Mouse (Mus musculus): ENCODE measurements around the gene Jazf1. TPM values are rescaled to one million over a fixed set of nuclear protein-coding genes. Genes with fewer than 3 reads are reported as not detected.
A peak's percentile ranks its signal among the peaks of the same experiment; 100 is the strongest.

Jazf1 gene
- total and polyA plus RNA-seq, 2 experiments: 0.48 to 0.74 TPM

DNA sequence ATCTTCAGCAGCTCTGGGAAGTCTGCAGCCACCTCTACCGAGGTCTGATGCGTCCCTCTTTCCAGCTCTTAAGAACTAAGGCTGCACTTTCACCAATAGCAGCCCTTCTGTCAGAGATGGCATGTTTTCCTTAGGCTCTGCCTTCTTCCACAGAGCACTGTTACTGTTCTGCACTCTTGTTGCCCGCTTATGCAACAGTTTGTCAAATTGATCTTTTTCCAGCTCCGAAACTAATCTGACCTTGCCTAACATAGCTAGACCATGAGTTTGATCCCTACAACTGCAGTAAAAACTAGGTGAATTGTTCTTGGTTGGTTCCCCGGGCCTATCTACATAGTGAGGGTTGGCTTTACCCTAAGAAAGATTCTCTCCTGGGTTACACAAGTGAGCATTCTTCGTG, 3.3 kb upstream of the Jazf1 start:
- Histone ChIP-seq H3K4me3 (ENCODE audit: insufficient read depth, low read depth, low read length) (no peak overlapping the region), H3K79me2 (ENCODE audit: control insufficient read depth, insufficient read depth, low read length) (no peaks in the 10 kb centered on the region), H3K9ac (ENCODE audit: low read depth, low read length) (no peak overlapping the region), H3K27ac (replicated peaks; ENCODE audit: insufficient read depth, low read depth, low read length) (no peak overlapping the region), H3K4me1 (ENCODE audit: control insufficient read depth, insufficient read depth, low read length) (0 out of 2 replicates have a peak, but pooled peaks cover 3% of the 10 kb centered on the region), H3K27me3 (ENCODE audit: control insufficient read depth, insufficient read depth, low read length) (no peaks in the 10 kb centered on the region), H3K36me3 (ENCODE audit: control insufficient read depth, insufficient read depth, low read length) (no peaks in the 10 kb centered on the region)
- peak; percentile 57 for DNase-seq (ENCODE audit: extremely low read depth, low read depth, low spot score)
- no peak for TF ChIP-seq POLR2A (IDR thresholded peaks at IDR 0.05; ENCODE audit: extremely low read depth, insufficient read depth, low read length)
- TF ChIP-seq CTCF (IDR thresholded peaks at IDR 0.05; ENCODE audit: low read depth, low read length): no peak
- 39% methylated on average over 6 of the region's 6 CpGs for WGBS

DNA sequence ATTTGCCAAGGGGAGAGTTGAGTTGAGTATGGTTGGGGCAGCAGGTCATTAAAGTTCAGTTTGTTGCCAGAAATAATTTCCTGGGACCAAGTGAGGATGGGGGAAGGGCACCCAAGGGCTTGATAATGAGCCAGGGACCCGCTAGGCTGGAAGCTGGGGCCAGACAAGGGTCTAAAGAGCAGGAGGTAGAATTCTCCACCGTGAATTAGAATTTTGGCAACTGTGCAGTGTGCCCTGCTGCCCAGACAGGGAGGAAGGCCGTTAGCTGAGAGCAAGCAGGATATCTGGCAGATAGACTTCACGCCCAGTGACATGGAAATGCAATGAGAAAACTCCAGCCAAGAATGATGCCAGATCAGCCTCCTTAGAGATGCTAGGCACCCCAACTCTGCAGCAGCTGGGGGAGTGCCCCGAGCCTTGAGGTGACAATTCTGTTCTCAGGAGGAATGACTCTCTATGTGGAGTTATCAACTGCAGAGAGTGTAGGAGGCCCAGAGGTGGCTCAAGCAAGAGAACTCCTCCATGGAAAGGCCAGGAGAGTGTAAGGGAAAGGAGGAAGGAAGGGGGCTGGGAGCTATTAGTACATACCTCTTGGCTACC, 1.6 kb upstream of the Jazf1 start:
- H3K4me1 ChIP-seq (ENCODE audit: control insufficient read depth, insufficient read depth, low read length): 0 out of 2 replicates have a peak, but pooled peaks cover 3% of the 10 kb centered on the region
- H3K27ac ChIP-seq (replicated peaks; ENCODE audit: insufficient read depth, low read depth, low read length): no peak overlapping the region
- H3K27me3 ChIP-seq (ENCODE audit: control insufficient read depth, insufficient read depth, low read length): no peaks in the 10 kb centered on the region
- H3K36me3 ChIP-seq (ENCODE audit: control insufficient read depth, insufficient read depth, low read length): no peaks in the 10 kb centered on the region
- TF ChIP-seq POLR2A (IDR thresholded peaks at IDR 0.05; ENCODE audit: extremely low read depth, insufficient read depth, low read length) (no peak), CTCF (IDR thresholded peaks at IDR 0.05; ENCODE audit: low read depth, low read length) (no peak)
- no peak overlapping the region for H3K9ac ChIP-seq (ENCODE audit: low read depth, low read length)
- 28% methylated on average over 5 of the region's 5 CpGs for WGBS
- H3K4me3 ChIP-seq (ENCODE audit: insufficient read depth, low read depth, low read length): no peak overlapping the region
- no peaks in the 10 kb centered on the region for H3K79me2 ChIP-seq (ENCODE audit: control insufficient read depth, insufficient read depth, low read length)
- DNase-seq (ENCODE audit: extremely low read depth, low read depth, low spot score): no peak

DNA sequence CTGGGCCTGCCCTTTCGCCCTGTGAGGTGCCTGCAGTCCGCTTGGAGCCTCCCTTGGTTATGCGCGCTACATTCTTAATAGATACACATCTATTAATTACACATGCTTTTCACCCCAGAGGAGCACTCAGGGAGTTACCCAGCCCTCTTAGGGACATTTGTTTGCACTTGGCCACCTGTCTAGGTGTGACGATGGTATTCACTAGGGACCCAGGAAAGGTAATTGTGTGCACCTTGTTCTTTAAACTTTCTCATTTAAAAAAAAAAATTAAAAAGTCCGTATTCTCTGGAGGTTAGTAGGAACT, 396 bp upstream of the Jazf1 start:
- Histone ChIP-seq H3K4me1 (ENCODE audit: control insufficient read depth, insufficient read depth, low read length) (0 out of 2 replicates have a peak, but pooled peaks cover 3% of the 10 kb centered on the region), H3K9ac (ENCODE audit: low read depth, low read length) (peak overlapping the region; percentile 79; the same call in 1 of the 2 replicates), H3K27me3 (ENCODE audit: control insufficient read depth, insufficient read depth, low read length) (no peaks in the 10 kb centered on the region), H3K27ac (replicated peaks; ENCODE audit: insufficient read depth, low read depth, low read length) (no peak overlapping the region), H3K79me2 (ENCODE audit: control insufficient read depth, insufficient read depth, low read length) (no peaks in the 10 kb centered on the region), H3K36me3 (ENCODE audit: control insufficient read depth, insufficient read depth, low read length) (no peaks in the 10 kb centered on the region), H3K4me3 (ENCODE audit: insufficient read depth, low read depth, low read length) (peak overlapping the region; percentile 81)
- DNase-seq (ENCODE audit: extremely low read depth, low read depth, low spot score): peak; percentile 3
- TF ChIP-seq CTCF (IDR thresholded peaks at IDR 0.05; ENCODE audit: low read depth, low read length) (no peak), POLR2A (IDR thresholded peaks at IDR 0.05; ENCODE audit: extremely low read depth, insufficient read depth, low read length) (no peak)
- 13% methylated on average over 6 of the region's 6 CpGs for WGBS

DNA sequence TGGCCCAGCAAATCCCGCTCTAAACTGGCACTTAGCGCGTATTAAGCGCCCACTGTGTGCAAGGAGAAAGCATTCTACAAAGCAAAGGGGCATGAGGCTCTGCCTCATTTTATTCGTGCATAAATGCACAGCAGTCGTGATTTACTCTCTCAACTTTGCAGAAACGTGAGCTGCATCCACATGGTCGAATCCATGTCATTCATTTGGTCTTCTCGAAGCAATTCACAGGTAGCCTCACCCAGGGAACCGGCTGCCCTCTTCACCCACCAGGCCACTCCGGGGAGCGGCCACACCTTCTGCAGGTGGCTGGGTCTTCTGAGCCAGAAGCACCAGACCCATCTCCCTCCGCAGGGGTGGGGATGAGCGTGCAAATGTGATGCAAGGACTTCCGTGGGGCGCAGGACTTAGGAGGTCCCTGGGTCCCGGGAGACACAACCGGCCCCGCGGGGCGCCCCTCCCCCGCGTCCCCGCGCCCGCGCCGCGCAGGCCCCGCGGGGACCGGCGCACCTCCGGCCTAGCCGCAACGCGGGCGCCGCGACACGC, 914 bp downstream of the Jazf1 start:
- H3K36me3 ChIP-seq (ENCODE audit: control insufficient read depth, insufficient read depth, low read length): no peaks in the 10 kb centered on the region

DNA sequence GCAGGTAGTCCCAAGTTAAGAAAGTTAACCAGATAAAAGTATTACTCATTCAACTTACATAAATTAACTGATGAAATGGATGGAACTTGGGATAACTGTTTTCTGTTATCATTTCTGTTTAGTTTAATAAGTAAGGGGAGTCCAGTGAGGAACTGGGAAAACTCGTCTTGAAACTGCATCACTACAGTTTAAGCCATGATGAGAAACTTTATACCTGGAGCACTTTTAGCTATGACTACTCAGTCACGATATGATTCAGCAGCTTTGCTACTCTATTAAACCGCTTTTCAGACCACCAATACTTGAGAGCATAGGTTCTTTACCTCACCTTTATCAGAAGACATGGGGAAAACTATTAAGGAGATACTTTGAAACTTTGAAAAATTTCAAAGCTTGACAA, 1.5 kb downstream of the Jazf1 start:
- no peak overlapping the region for H3K27ac ChIP-seq (replicated peaks; ENCODE audit: insufficient read depth, low read depth, low read length)
- TF ChIP-seq CTCF (IDR thresholded peaks at IDR 0.05; ENCODE audit: low read depth, low read length): no peak
- WGBS: 95% methylated on average over 3 of the region's 3 CpGs
- H3K9ac ChIP-seq (ENCODE audit: low read depth, low read length): no peak overlapping the region
- H3K79me2 ChIP-seq (ENCODE audit: control insufficient read depth, insufficient read depth, low read length): no peaks in the 10 kb centered on the region
- H3K4me3 ChIP-seq (ENCODE audit: insufficient read depth, low read depth, low read length): no peak overlapping the region
- no peak for DNase-seq (ENCODE audit: extremely low read depth, low read depth, low spot score)
- 0 out of 2 replicates have a peak, but pooled peaks cover 3% of the 10 kb centered on the region for H3K4me1 ChIP-seq (ENCODE audit: control insufficient read depth, insufficient read depth, low read length)
- H3K36me3 ChIP-seq (ENCODE audit: control insufficient read depth, insufficient read depth, low read length): no peaks in the 10 kb centered on the region
- H3K27me3 ChIP-seq (ENCODE audit: control insufficient read depth, insufficient read depth, low read length): no peaks in the 10 kb centered on the region

More for the DNA sequence above, 914 bp downstream of the Jazf1 start:
- H3K4me3 ChIP-seq (ENCODE audit: insufficient read depth, low read depth, low read length): peak overlapping the region; percentile 81; the same call in 1 of the 2 replicates
- 17% methylated on average over 41 of the region's 41 CpGs for WGBS
- no peak for TF ChIP-seq CTCF (IDR thresholded peaks at IDR 0.05; ENCODE audit: low read depth, low read length)
- TF ChIP-seq POLR2A (IDR thresholded peaks at IDR 0.05; ENCODE audit: extremely low read depth, insufficient read depth, low read length): no peak
- H3K27me3 ChIP-seq (ENCODE audit: control insufficient read depth, insufficient read depth, low read length): no peaks in the 10 kb centered on the region
- peak overlapping the region; percentile 79 for H3K9ac ChIP-seq (ENCODE audit: low read depth, low read length)
- H3K79me2 ChIP-seq (ENCODE audit: control insufficient read depth, insufficient read depth, low read length): no peaks in the 10 kb centered on the region
- H3K27ac ChIP-seq (replicated peaks; ENCODE audit: insufficient read depth, low read depth, low read length): no peak overlapping the region
- H3K4me1 ChIP-seq (ENCODE audit: control insufficient read depth, insufficient read depth, low read length): 0 out of 2 replicates have a peak, but pooled peaks cover 3% of the 10 kb centered on the region
- DNase-seq (ENCODE audit: extremely low read depth, low read depth, low spot score): no peak

DNA sequence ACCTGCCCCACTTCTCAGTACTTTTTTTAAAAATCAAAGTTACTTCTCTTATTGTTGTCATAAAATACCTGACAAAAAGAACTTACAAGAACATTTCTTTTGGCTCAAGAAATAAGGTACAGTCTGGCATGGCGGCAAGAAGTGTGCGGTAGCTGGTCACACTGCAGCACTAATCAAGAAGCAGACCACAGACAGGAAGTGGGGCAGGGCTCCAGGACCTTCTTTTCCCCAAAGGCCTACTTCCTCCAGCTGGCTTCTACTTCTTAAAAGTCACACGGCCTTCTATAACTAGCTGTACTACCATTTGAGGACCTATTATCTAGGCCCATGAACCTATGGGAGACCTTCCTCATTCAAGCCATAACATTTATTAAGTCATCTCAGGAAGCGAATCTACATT, 4.4 kb downstream of the Jazf1 start:
- no peak overlapping the region for H3K4me3 ChIP-seq (ENCODE audit: insufficient read depth, low read depth, low read length)
- DNase-seq (ENCODE audit: extremely low read depth, low read depth, low spot score): peak; percentile 3
- no peak overlapping the region for H3K27ac ChIP-seq (replicated peaks; ENCODE audit: insufficient read depth, low read depth, low read length)
- no peaks in the 10 kb centered on the region for H3K79me2 ChIP-seq (ENCODE audit: control insufficient read depth, insufficient read depth, low read length)
- H3K9ac ChIP-seq (ENCODE audit: low read depth, low read length): no peak overlapping the region
- no peaks in the 10 kb centered on the region for H3K27me3 ChIP-seq (ENCODE audit: control insufficient read depth, insufficient read depth, low read length)
- TF ChIP-seq CTCF (IDR thresholded peaks at IDR 0.05; ENCODE audit: low read depth, low read length) (no peak), POLR2A (IDR thresholded peaks at IDR 0.05; ENCODE audit: extremely low read depth, insufficient read depth, low read length) (no peak)
- H3K36me3 ChIP-seq (ENCODE audit: control insufficient read depth, insufficient read depth, low read length): no peaks in the 10 kb centered on the region
- H3K4me1 ChIP-seq (ENCODE audit: control insufficient read depth, insufficient read depth, low read length): no peaks in the 10 kb centered on the region
- 83% methylated on average over 4 of the region's 4 CpGs for WGBS
